Mouse (Mus musculus) kidney, postnatal 36 days (tissue): ENCODE data around the gene Prss16.

Source experiments
- DNase-seq, 2 experiments: peaks; one replicate each; pipeline ENCODE4 v3.0.0; 2021 to 2022; ENCODE audit warnings: mixed read lengths in 2 of 2

The Prss16 gene

GRCm38 (mm10) chr13:22006334-22007120, 3.0 kb downstream of the Prss16 start:
- peak; percentile 34 to 59 for DNase-seq

GRCm38 (mm10) chr13:22005605-22006333, 3.8 kb downstream of the Prss16 start:
- DNase-seq: peak; percentile 11 to 55

GRCm38 (mm10) chr13:22001823-22002222, 7.7 kb downstream of the Prss16 start:
- DNase-seq: no peak

GRCm38 (mm10) chr13:22001346-22001745, 8.2 kb downstream of the Prss16 start:
- DNase-seq: no peak

GRCm38 (mm10) chr13:21999147-21999546, 10.4 kb downstream of the Prss16 start:
- DNase-seq: no peak

- DNase-seq: no peak
These were observed 11.1 kb downstream of the Prss16 start for GRCm38 (mm10) chr13:21998412-21998811.

GRCm38 (mm10) chr13:21997821-21998220, 11.7 kb downstream of the Prss16 start:
- no peak for DNase-seq

- DNase-seq: no peak
These were observed 12.2 kb downstream of the Prss16 start for GRCm38 (mm10) chr13:21997201-21997820.

- no peak for DNase-seq
These were observed 12.7 kb downstream of the Prss16 start for GRCm38 (mm10) chr13:21996840-21997185.

- no peak for DNase-seq
These were observed 13.3 kb downstream of the Prss16 start for GRCm38 (mm10) chr13:21996101-21996839.

- DNase-seq: peak in 1 of 2 experiments; percentile 28
These were observed 14.1 kb downstream of the Prss16 start for GRCm38 (mm10) chr13:21995331-21995914.

GRCm38 (mm10) chr13:21994896-21995295, 14.6 kb downstream of the Prss16 start:
- DNase-seq: no peak

- no peak for DNase-seq
These were observed 15.4 kb downstream of the Prss16 start for GRCm38 (mm10) chr13:21993957-21994738.

GRCm38 (mm10) chr13:21992550-21992949, 17.0 kb downstream of the Prss16 start:
- DNase-seq: no peak

- DNase-seq: no peak
These were observed 25.1 kb downstream of the Prss16 start for GRCm38 (mm10) chr13:21984486-21984885.

GRCm38 (mm10) chr13:21981803-21982193, 27.7 kb downstream of the Prss16 start:
- DNase-seq: no peak

GRCm38 (mm10) chr13:21980981-21981802, 28.4 kb downstream of the Prss16 start, which contains the start of gene Pom121l2:
Gene Pom121l2, plus strand, starts transcription at chr13:21981194.
- DNase-seq: peak in 1 of 2 experiments; percentile 46

GRCm38 (mm10) chr13:21974726-21975473, 34.6 kb downstream of the Prss16 start:
- peak; percentile 70 to 78 for DNase-seq

GRCm38 (mm10) chr13:21974221-21974725, 35.3 kb downstream of the Prss16 start:
- peak; percentile 85 to 96 for DNase-seq

- DNase-seq: no peak
These were observed 37.9 kb downstream of the Prss16 start for GRCm38 (mm10) chr13:21971641-21972040.
